Mouse (Mus musculus) bone marrow, adult 2 months (tissue): ENCODE measurements around the gene Zfp638. TPM values are rescaled to one million over a fixed set of nuclear protein-coding genes. Genes with fewer than 3 reads are reported as not detected.

Source experiments
- H3K27ac ChIP-seq: fragments of 200-500 bp; 2 replicates; pipeline ENCODE4 v1.5.1; 2012; ENCODE audit warnings: low read depth, mild to moderate bottlenecking, control low read depth, inconsistent platforms, low read length; ENCODE audit not compliant: control insufficient read depth, poor library complexity, insufficient read depth
- H3K4me1 ChIP-seq: fragments of 200-500 bp; 2 replicates; pipeline ENCODE4 v1.6.1; 2011; ENCODE audit warnings: low read length; ENCODE audit not compliant: control insufficient read depth, insufficient read depth
- H3K4me3 ChIP-seq: fragments of 200-500 bp; replicated peaks from 2 replicates; pipeline ENCODE3; 2011; ENCODE audit warnings: mild to moderate bottlenecking, low read depth, low read length, control low read depth; ENCODE audit not compliant: control insufficient read depth
- CTCF ChIP-seq: fragments of 200-500 bp; IDR thresholded peaks from 2 replicates; pipeline ENCODE4 v1.5.1; 2011; ENCODE audit warnings: low read length, control low read depth; ENCODE audit not compliant: control insufficient read depth, insufficient read depth
- POLR2A ChIP-seq: fragments of 200-500 bp; IDR thresholded peaks from 2 replicates; pipeline ENCODE4 v1.6.1; 2011; ENCODE audit warnings: low read depth, mild to moderate bottlenecking, control low read depth, low read length, borderline replicate concordance; ENCODE audit not compliant: control insufficient read depth
- WGBS: fragments of 180-500 bp; shearing (Covaris S2); methylation state at CpG from one replicate; pipeline ENCODE4 v1.1.7; 2018; 5-methylcytosine and 5-hydroxymethylcytosine counted together
- polyA plus RNA-seq: library from polyadenylated mRNA; stranded (reverse); fragments of >200 nt; gene quantifications from 2 replicates; pipeline ENCODE4 v1.2.4, GENCODE M21; 2011; ENCODE audit warnings: low replicate concordance; ENCODE audit not compliant: missing spikeins, insufficient read depth, insufficient read length

Gene Zfp638
- polyA plus RNA-seq, 1 experiment, result 64.9 TPM

- peak overlapping the region; percentile 73 for H3K4me3 ChIP-seq
- no peak for TF ChIP-seq POLR2A
- WGBS, result under 1% methylated on average over 19 of the region's 19 CpGs
- peak overlapping the region; percentile 65; the same call in 1 of the 2 replicates for H3K27ac ChIP-seq
- peaks cover 2% of the 10 kb centered on the region for H3K4me1 ChIP-seq
These were observed 983 bp downstream of the Zfp638 start for GRCm38 (mm10) chr6:83867598-83868585.

DNA sequence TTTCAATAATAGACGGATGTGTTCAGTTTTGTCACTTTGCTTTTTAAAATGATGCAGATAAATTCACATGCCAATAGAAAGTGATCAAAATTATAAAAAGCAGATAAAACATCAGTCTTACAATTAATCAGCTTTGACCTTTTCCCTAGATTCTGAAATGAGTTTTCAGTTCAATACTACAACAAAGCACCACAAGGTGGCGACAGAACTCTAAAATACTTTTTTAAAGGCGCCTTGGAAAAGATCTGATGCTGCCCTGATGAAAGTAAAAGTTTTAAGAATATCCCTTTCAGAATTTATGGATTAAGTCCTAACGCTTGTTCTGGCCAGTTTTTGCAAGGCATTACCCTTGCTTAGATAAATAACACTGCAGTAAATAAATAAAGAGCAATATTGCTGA lies 12.9 kb downstream of the Zfp638 start:
- no peak overlapping the region for H3K27ac ChIP-seq
- H3K4me1 ChIP-seq, result no peaks in the 10 kb centered on the region
- no peak for TF ChIP-seq CTCF
- no peak for TF ChIP-seq POLR2A
- 10% methylated on average over 4 of the region's 4 CpGs for WGBS
- H3K4me3 ChIP-seq, result no peak overlapping the region

- Histone ChIP-seq H3K4me1 (no peaks in the 10 kb centered on the region), H3K27ac (no peak overlapping the region), H3K4me3 (no peak overlapping the region)
- TF ChIP-seq CTCF (no peak), POLR2A (no peak)
- 70% methylated on average over 3 of the region's 3 CpGs for WGBS
These were observed 19.9 kb downstream of the Zfp638 start for GRCm38 (mm10) chr6:83886789-83887188.

DNA sequence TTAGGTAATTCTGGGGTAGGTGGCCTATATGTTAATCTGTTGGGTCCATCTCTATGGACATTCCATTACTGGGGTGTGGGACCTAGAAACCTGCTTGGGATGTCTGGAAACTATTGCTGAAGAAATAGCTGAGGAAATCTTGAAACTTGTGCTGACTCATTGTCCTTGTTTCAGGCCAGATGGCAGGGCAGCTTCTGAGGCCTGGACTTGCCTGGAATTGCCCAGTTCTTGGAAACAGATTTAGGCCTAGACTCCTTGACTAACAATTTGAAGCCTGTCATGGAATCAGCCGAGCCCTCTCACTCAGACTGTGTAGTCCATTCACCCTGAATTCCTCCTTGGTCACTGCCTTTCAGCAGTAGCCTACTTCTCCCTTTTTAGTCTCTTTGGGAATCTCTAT lies 21.9 kb downstream of the Zfp638 start:
- Histone ChIP-seq H3K27ac (no peak overlapping the region), H3K4me3 (no peak overlapping the region), H3K4me1 (no peaks in the 10 kb centered on the region)
- 82% methylated on average over 1 of the region's 1 CpGs for WGBS
- TF ChIP-seq CTCF (no peak), POLR2A (no peak)

DNA sequence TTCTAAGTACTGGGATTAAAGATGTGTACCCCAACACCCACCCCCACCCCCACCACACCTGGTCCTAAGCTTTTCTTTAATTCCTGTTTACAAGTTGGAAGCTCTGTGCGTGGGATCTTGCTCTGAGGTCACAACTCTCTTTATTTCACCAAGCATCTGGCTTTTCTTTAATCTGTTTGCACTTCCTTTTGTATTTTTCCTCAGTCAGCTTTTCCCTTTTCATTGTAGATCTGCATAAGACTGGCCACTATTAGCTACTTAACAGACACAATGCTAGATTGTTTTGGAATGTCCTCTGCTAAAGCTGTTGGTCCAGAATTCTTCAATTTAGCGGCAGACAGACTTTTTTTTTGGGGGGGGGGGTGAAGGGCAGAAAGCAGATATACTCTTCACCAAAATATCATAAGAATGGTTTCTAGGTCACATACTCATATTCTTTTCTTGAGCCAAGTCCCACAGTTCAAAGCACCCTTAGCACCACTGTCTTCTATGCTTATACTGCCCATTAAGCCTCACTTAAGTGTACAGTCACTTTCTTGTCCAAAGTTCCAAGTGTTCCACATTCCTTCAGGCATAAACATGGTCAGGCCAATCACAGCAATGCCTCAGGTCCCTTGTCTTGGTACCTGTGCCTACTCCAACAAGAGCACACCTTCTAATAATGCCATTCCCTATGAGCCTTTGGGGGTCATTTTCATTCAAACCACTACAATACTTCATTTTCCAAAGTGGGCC lies 23.5 kb downstream of the Zfp638 start:
- WGBS, result 78% methylated on average over 2 of the region's 2 CpGs
- TF ChIP-seq POLR2A, result no peak
- no peak for TF ChIP-seq CTCF
- no peaks in the 10 kb centered on the region for H3K4me1 ChIP-seq
- no peak overlapping the region for H3K27ac ChIP-seq
- no peak overlapping the region for H3K4me3 ChIP-seq

- WGBS, result 36% methylated on average over 5 of the region's 5 CpGs
- no peak for TF ChIP-seq CTCF
- no peak for TF ChIP-seq POLR2A
These were observed 24.3 kb downstream of the Zfp638 start for GRCm38 (mm10) chr6:83891251-83891650.

GRCm38 (mm10) chr6:83891687-83892086 lies 24.8 kb downstream of the Zfp638 start:
- WGBS, result 83% methylated on average over 2 of the region's 2 CpGs

More at GRCm38 (mm10) chr6:83891251-83891650, 24.3 kb downstream of the Zfp638 start:
- Histone ChIP-seq H3K27ac (no peak overlapping the region), H3K4me1 (no peaks in the 10 kb centered on the region), H3K4me3 (no peak overlapping the region)

DNA sequence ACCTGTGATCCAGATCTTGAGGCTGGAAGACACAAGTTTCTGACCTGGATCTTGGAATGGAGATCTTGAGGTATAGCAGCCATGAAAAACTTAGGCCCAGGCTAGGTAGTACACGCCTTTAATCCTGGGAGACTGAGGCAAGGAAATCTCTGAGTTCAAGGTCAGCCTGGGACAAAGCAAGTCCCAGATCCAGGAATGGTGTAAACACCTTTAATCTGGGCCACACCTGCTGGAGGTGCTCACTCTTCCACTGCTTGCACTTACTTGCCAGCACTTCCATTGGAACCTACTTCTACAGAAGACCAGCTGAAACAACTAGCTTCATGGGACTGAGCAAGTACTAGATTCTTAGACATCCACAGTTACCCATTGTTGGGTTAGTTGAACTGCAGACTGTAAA lies 26.2 kb downstream of the Zfp638 start:
- 79% methylated on average over 1 of the region's 1 CpGs for WGBS
- Histone ChIP-seq H3K4me3 (no peak overlapping the region), H3K4me1 (no peaks in the 10 kb centered on the region), H3K27ac (no peak overlapping the region)
- TF ChIP-seq CTCF (no peak), POLR2A (no peak)

More at GRCm38 (mm10) chr6:83891687-83892086, 24.8 kb downstream of the Zfp638 start:
- Histone ChIP-seq H3K4me3 (no peak overlapping the region), H3K27ac (no peak overlapping the region), H3K4me1 (no peaks in the 10 kb centered on the region)
- TF ChIP-seq CTCF (no peak), POLR2A (no peak)
